ENCODE assay signal across 8 mouse cellular contexts in genomic region chr2:24935057-24935796, GRCm38 (mm10). TPM values are rescaled to one million over a fixed set of nuclear protein-coding genes. Genes with fewer than 3 reads are reported as not detected.
DNase-seq lines count a peak whose midpoint lies in the region; ATAC-seq and TF ChIP-seq lines count a peak whose summit lies in the region.

Gene Arrdc1, minus strand, starts transcription at chr2:24935252.

- TF ChIP-seq POLR2A in CH12.LX (IDR thresholded peaks at IDR 0.05; ENCODE audit: low read depth, low read length), result peak; percentile 82

- peaks cover 14% of the 10 kb centered on the region for H3K27me3 ChIP-seq in CH12.LX (replicated peaks)
- no peaks in the 10 kb centered on the region; the same call in 1 of the 2 replicates for H3K27me3 ChIP-seq in forebrain, embryonic 11.5 days (ENCODE audit: control insufficient read depth, insufficient read depth, low read length)
- H3K27me3 ChIP-seq in heart, embryonic 16.5 days (ENCODE audit: control insufficient read depth, insufficient read depth, low read length), result no peaks in the 10 kb centered on the region
- peaks cover 27% of the 10 kb centered on the region for H3K27me3 ChIP-seq in liver, embryonic 15.5 days
- H3K27me3 ChIP-seq in neural tube, embryonic 12.5 days (replicated peaks), result 0 out of 2 replicates have a peak, but pooled peaks cover 4% of the 10 kb centered on the region

- in situ Hi-C loops in CH12.LX (cut with MboI; ENCODE audit: low pct_ligation_motif_present, low pct_unique_long_range_greater_than_20kb, low sequenced_read_pairs), result no loop called here

- peak within 1 kb of the TSS; percentile 75 for H3K4me2 ChIP-seq in CH12.LX (ENCODE audit: insufficient read depth, low read depth, poor library complexity, severe bottlenecking)
- peak within 1 kb of the TSS; percentile 96 for H3K4me2 ChIP-seq in forebrain, embryonic 11.5 days (ENCODE audit: low read depth, low read length, severe bottlenecking)
- H3K4me2 ChIP-seq in heart, embryonic 16.5 days (ENCODE audit: low read depth, low read length), result peak within 1 kb of the TSS; percentile 93
- peak within 1 kb of the TSS; percentile 100 for H3K4me2 ChIP-seq in liver, embryonic 15.5 days
- peak within 1 kb of the TSS; percentile 80 for H3K4me2 ChIP-seq in neural tube, embryonic 12.5 days (replicated peaks)

- TF ChIP-seq EP300 in CH12.LX (IDR thresholded peaks at IDR 0.05; ENCODE audit: low read length), result no peak

- dilution Hi-C loops in CH12.LX (cut with MboI; ENCODE audit: extremely low pct_ligation_motif_present, extremely low pct_unique_long_range_greater_than_20kb, low sequenced_read_pairs), result no loop called here

- no peaks in the 10 kb centered on the region; the same call in 1 of the 2 replicates for H3K79me2 ChIP-seq in CH12.LX (replicated peaks; ENCODE audit: control insufficient read depth, extremely low read depth, insufficient read depth, poor library complexity, severe bottlenecking)

- H3K36me3 ChIP-seq in CH12.LX (replicated peaks in 1 of 2; ENCODE audit: control insufficient read depth in 1 of 2, insufficient read depth in 1 of 2, low read length in 1 of 2), result peaks cover 0 to 4% of the 10 kb centered on the region in 2 experiments
- no peaks in the 10 kb centered on the region for H3K36me3 ChIP-seq in forebrain, embryonic 11.5 days (ENCODE audit: control insufficient read depth, insufficient read depth, low read length)
- H3K36me3 ChIP-seq in heart, embryonic 16.5 days (ENCODE audit: control insufficient read depth, insufficient read depth), result no peaks in the 10 kb centered on the region
- H3K36me3 ChIP-seq in liver, embryonic 15.5 days (replicated peaks), result no peaks in the 10 kb centered on the region
- H3K36me3 ChIP-seq in neural tube, embryonic 12.5 days, result no peaks in the 10 kb centered on the region

- peaks cover 9 to 17% of the 10 kb centered on the region in 2 experiments for H3K4me1 ChIP-seq in CH12.LX (ENCODE audit: control insufficient read depth in 1 of 2, insufficient read depth in 2 of 2)
- H3K4me1 ChIP-seq in forebrain, embryonic 11.5 days (replicated peaks; ENCODE audit: control insufficient read depth, insufficient read depth, low read length), result peaks cover 2% of the 10 kb centered on the region; the same call in 1 of the 2 replicates
- peaks cover 8% of the 10 kb centered on the region for H3K4me1 ChIP-seq in heart, embryonic 16.5 days (ENCODE audit: control insufficient read depth, insufficient read depth, low read length)
- H3K4me1 ChIP-seq in liver, embryonic 15.5 days (replicated peaks), result peaks cover 26% of the 10 kb centered on the region
- peaks cover 17% of the 10 kb centered on the region; the same call in 1 of the 2 replicates for H3K4me1 ChIP-seq in neural tube, embryonic 12.5 days

- DNase-seq in CH12.LX (ENCODE audit: extremely low read depth), result peak; percentile 98
- peak; percentile 97 for DNase-seq in c-Kit-positive CD71-positive TER-119-negative erythroid progenitor cells, embryonic 14.5 days (ENCODE audit: low read depth)
- peak; percentile 96 for DNase-seq in forebrain, embryonic 11.5 days (ENCODE audit: low spot score)
- peak; percentile 97 for DNase-seq in kidney, postnatal 36 days
- DNase-seq in telencephalon, adult 2 months (ENCODE audit: low read depth, low spot score), result peak; percentile 89

- TF ChIP-seq RAD21 in CH12.LX (IDR thresholded peaks at IDR 0.05; ENCODE audit: low read depth, low read length), result peak; percentile 3

- no peaks in the 10 kb centered on the region for H3K9me3 ChIP-seq in CH12.LX (replicated peaks; ENCODE audit: low read length)
- no peaks in the 10 kb centered on the region for H3K9me3 ChIP-seq in forebrain, embryonic 11.5 days (ENCODE audit: control insufficient read depth, low read length)
- no peaks in the 10 kb centered on the region for H3K9me3 ChIP-seq in heart, embryonic 16.5 days (replicated peaks; ENCODE audit: control insufficient read depth, low read length)
- no peaks in the 10 kb centered on the region for H3K9me3 ChIP-seq in liver, embryonic 15.5 days (replicated peaks)
- no peaks in the 10 kb centered on the region for H3K9me3 ChIP-seq in neural tube, embryonic 12.5 days

- peak within 1 kb of the TSS; percentile 69 to 95 (median 86) for H3K4me3 ChIP-seq in CH12.LX (replicated peaks in 1 of 3; ENCODE audit: low read depth in 2 of 3, low read length in 2 of 3, poor library complexity in 1 of 3)
- H3K4me3 ChIP-seq in forebrain, embryonic 11.5 days (ENCODE audit: low read depth, low read length), result peak within 1 kb of the TSS; percentile 52
- peak within 1 kb of the TSS; percentile 73 for H3K4me3 ChIP-seq in heart, embryonic 16.5 days (ENCODE audit: low read length)
- peak within 1 kb of the TSS; percentile 79 for H3K4me3 ChIP-seq in liver, embryonic 15.5 days (replicated peaks)
- H3K4me3 ChIP-seq in neural tube, embryonic 12.5 days, result peak within 1 kb of the TSS; percentile 46

- peak; percentile 93 for ATAC-seq in forebrain, embryonic 11.5 days (replicated peaks; ENCODE audit: low FRiP score)
- peak; percentile 93 for ATAC-seq in heart, embryonic 16.5 days (replicated peaks; ENCODE audit: extremely low read depth, insufficient read depth, low FRiP score)
- peak; percentile 92 for ATAC-seq in liver, embryonic 15.5 days (ENCODE audit: insufficient read depth)
- ATAC-seq in neural tube, embryonic 12.5 days (ENCODE audit: low FRiP score, low read depth), result peak; percentile 92

- H3K27ac ChIP-seq in CH12.LX (ENCODE audit: insufficient read depth, low read depth), result peak within 1 kb of the TSS; percentile 42
- no peak within 1 kb of the TSS for H3K27ac ChIP-seq in forebrain, embryonic 11.5 days (ENCODE audit: low read depth, low read length)
- peak within 1 kb of the TSS; percentile 46; the same call in 1 of the 2 replicates for H3K27ac ChIP-seq in heart, embryonic 16.5 days (ENCODE audit: low read length)
- H3K27ac ChIP-seq in liver, embryonic 15.5 days (replicated peaks), result peak within 1 kb of the TSS; percentile 88
- no peak within 1 kb of the TSS for H3K27ac ChIP-seq in neural tube, embryonic 12.5 days

- WGBS in forebrain, embryonic 11.5 days, result under 1% methylated on average over 47 of the region's 49 CpGs
- under 1% methylated on average over 49 of the region's 49 CpGs for WGBS in heart, embryonic 16.5 days
- WGBS in liver, embryonic 15.5 days (ENCODE audit: insufficient replicate concordance), result under 1% methylated on average over 49 of the region's 49 CpGs
- WGBS in neural tube, embryonic 12.5 days, result under 1% methylated on average over 49 of the region's 49 CpGs

- peak within 1 kb of the TSS; percentile 70 for H3K9ac ChIP-seq in CH12.LX (ENCODE audit: insufficient read depth, low read depth)
- H3K9ac ChIP-seq in forebrain, embryonic 11.5 days (ENCODE audit: low read length), result peak within 1 kb of the TSS; percentile 66
- H3K9ac ChIP-seq in heart, embryonic 16.5 days (ENCODE audit: low read length), result peak within 1 kb of the TSS; percentile 80
- peak within 1 kb of the TSS; percentile 74 for H3K9ac ChIP-seq in liver, embryonic 15.5 days
- peak within 1 kb of the TSS; percentile 61 for H3K9ac ChIP-seq in neural tube, embryonic 12.5 days

- TF ChIP-seq CTCF in CH12.LX (conservative IDR thresholded peaks at IDR 0.05 in 1 of 2, IDR thresholded peaks at IDR 0.05 in 1 of 2; ENCODE audit: low read depth in 2 of 2, low read length in 2 of 2), result peak in 1 of 2 experiments; percentile 61; a peak in 2 of 4 replicates

TF ChIP-seq in CH12.LX, 34 proteins besides CTCF, POLR2A, EP300 and RAD21 (continues in another document):
- 0 out of 2 replicates have a peak, but pooled peaks have one; percentile 52 for TF ChIP-seq TBP (conservative IDR thresholded peaks at IDR 0.05; ENCODE audit: low read depth, low read length)
- TF ChIP-seq ZKSCAN1 (IDR thresholded peaks at IDR 0.05; ENCODE audit: borderline replicate concordance, low read depth, low read length), result no peak
- TF ChIP-seq ELF1 (IDR thresholded peaks at IDR 0.05; ENCODE audit: low read depth, low read length), result no peak; the same call in 1 of the 2 replicates
- TF ChIP-seq MYC (IDR thresholded peaks at IDR 0.05; ENCODE audit: low read depth, low read length), result peak; percentile 75
- TF ChIP-seq JUND (conservative IDR thresholded peaks at IDR 0.05; ENCODE audit: low read depth, low read length), result no peak
- TF ChIP-seq TCF12 (IDR thresholded peaks at IDR 0.05; ENCODE audit: low read depth, low read length), result peak; percentile 61; the same call in 1 of the 2 replicates
- TF ChIP-seq HCFC1 (IDR thresholded peaks at IDR 0.05; ENCODE audit: low read depth, low read length), result no peak
- no peak for TF ChIP-seq UBTF (IDR thresholded peaks at IDR 0.05; ENCODE audit: low read depth, low read length)
- no peak for TF ChIP-seq MAFK (IDR thresholded peaks at IDR 0.05; ENCODE audit: insufficient replicate concordance, low read length)
- TF ChIP-seq JUN (IDR thresholded peaks at IDR 0.05; ENCODE audit: insufficient read depth, low read depth, low read length), result no peak
- peak; percentile 26; the same call in 1 of the 2 replicates for TF ChIP-seq SIN3A (IDR thresholded peaks at IDR 0.05; ENCODE audit: low read length)
- peak; percentile 68 for TF ChIP-seq NELFE (IDR thresholded peaks at IDR 0.05; ENCODE audit: low read depth, low read length)
- peak; percentile 84 for TF ChIP-seq BHLHE40 (IDR thresholded peaks at IDR 0.05; ENCODE audit: low read depth, low read length)
- no peak; the same call in 1 of the 2 replicates for TF ChIP-seq POLR2AphosphoS2 (IDR thresholded peaks at IDR 0.05; ENCODE audit: low read depth, low read length)
- TF ChIP-seq MAX (IDR thresholded peaks at IDR 0.05; ENCODE audit: low read length), result peak; percentile 65; the same call in 1 of the 2 replicates
- TF ChIP-seq NRF1 (IDR thresholded peaks at IDR 0.05; ENCODE audit: low read depth, low read length), result peak; percentile 35; the same call in 1 of the 2 replicates
- TF ChIP-seq PAX5 (IDR thresholded peaks at IDR 0.05; ENCODE audit: low read length), result no peak
- no peak for TF ChIP-seq RCOR1 (conservative IDR thresholded peaks at IDR 0.05; ENCODE audit: low read depth, low read length)
- TF ChIP-seq USF1 (IDR thresholded peaks at IDR 0.05; ENCODE audit: low read depth, low read length), result no peak; the same call in none of the 2 replicates
- no peak; the same call in none of the 2 replicates for TF ChIP-seq CHD2 (IDR thresholded peaks at IDR 0.05; ENCODE audit: low read length)
- no peak for TF ChIP-seq E2F4 (IDR thresholded peaks at IDR 0.05; ENCODE audit: insufficient replicate concordance, low read depth, low read length)

RNA-seq across cellular contexts. Expression of gene Arrdc1, which starts in this region (rescaled TPM):
- total RNA-seq in CH12.LX (2012; rRNA removed) (25.9 and 31.5 TPM in 2 replicates), CH12.LX (2014; rRNA removed) (23.2 and 24.6 TPM in 2 replicates)
- 27.7 and 32.8 TPM in 2 replicates for polyA plus RNA-seq in CH12.LX (2012; ENCODE audit: insufficient read length, low read depth)
- polyA plus RNA-seq in forebrain, embryonic 11.5 days (2014; fragmentation: Nextera tagmentation; extraction: Ambion mirVana), result 14.1 and 16.8 TPM in 2 replicates
- polyA plus RNA-seq in heart, embryonic 16.5 days (2015; fragmentation: Nextera tagmentation; extraction: Ambion mirVana), result 22.3 and 28.2 TPM in 2 replicates
- 17.5 and 18.6 TPM in 2 replicates for polyA plus RNA-seq in liver, embryonic 15.5 days (2015; fragmentation: Nextera tagmentation; extraction: Ambion mirVana)
- 18.9 and 20.3 TPM in 2 replicates for polyA plus RNA-seq in neural tube, embryonic 12.5 days (2016; fragmentation: Nextera tagmentation; extraction: Ambion mirVana)

Comparison
In these comparisons a context has a peak if more than half of its experiments do, and no peak if none do; other contexts are left out.
1. H3K27ac ChIP-seq: peak in CH12.LX (single experiment), heart, embryonic 16.5 days (single experiment) and liver, embryonic 15.5 days (single experiment); none in forebrain, embryonic 11.5 days (single experiment) and neural tube, embryonic 12.5 days (single experiment).
2. Peak in every context shown above with its lines, with median percentiles within 50 percentile points of each other: DNase-seq, H3K4me2 ChIP-seq, H3K4me3 ChIP-seq, H3K9ac ChIP-seq and ATAC-seq.